Mouse (Mus musculus): ENCODE data around the gene Arfgef3.

DNA sequence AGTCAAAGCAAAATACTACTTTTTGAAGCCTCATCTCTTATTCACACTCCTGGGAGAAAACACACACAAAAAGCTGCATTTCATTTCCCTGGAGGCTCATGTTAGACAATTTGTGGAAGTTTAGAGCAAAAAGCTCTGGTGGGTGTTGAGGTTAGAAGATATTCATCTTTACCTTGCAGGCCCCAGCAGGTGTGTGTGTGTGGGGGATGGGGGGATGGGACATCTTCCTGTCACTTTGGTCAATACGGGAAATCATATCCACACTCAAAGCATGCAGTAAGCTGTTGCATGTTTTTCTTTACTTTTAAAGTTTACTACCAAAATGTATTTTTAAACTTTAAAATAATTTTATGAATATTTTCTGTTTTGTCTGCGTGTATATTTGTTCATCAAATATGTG, 79.7 kb downstream of the Arfgef3 start:
- no peak for TF ChIP-seq CTCF (IDR thresholded peaks at IDR 0.05; ENCODE audit: insufficient read depth, low read depth, low read length)
- no peak for TF ChIP-seq POLR2A (IDR thresholded peaks at IDR 0.05; ENCODE audit: insufficient read depth, low read depth, low read length)

Data from olfactory bulb, adult 2 months (tissue).